Mouse (Mus musculus) retina, postnatal 7 days (tissue): ENCODE results near the gene 9230112D13Rik.

Experiments used
- DNase-seq: peaks from one replicate; pipeline ENCODE4 v3.0.0-alpha.2; 2012; ENCODE audit warnings: low read depth, low spot score

Gene 9230112D13Rik

DNA sequence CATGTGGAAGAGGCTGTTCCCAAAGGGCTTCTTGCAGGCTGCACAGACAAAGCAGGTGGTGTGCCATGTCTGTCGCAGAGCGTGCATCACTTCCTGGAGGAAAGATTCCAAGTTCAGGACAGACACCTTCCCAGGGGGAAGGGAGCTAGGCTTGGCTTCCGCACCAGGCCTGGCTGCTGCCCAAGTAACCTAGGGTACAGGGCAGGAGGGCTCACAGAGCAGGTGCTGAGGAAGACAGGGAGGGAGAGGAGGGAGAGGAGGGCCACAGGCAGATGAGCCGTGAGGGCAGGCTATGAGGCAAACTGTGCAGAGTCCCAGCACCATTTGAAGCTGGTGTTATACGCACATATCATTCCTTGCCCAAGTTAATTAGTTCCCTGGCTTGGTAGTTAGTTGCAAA lies 19.3 kb upstream of the 9230112D13Rik start:
- no peak for DNase-seq

DNA sequence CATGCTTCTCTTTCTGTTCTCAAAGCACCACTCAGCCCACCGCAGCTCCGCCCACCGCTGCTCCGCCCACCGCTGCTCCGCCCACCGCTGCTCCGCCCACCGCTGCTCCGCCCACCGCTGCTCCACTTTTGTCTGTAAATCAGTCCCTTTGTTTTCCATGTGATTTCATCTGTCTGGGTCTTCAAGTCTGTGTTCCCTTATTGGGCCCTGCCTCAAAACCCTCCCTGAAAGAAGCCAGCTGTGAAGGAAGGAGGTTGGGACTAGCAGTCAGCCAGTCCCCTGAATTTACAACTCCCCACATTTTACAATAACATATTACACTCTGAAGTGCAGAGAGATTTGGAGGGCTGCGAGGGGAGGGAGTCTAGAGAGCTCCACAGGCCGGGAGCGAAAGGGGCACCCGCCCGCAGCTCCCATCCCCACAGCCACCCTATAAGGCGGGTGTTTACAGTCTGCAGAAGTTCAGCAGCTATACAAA lies 18.1 kb upstream of the 9230112D13Rik start:
- no peak for DNase-seq

DNA sequence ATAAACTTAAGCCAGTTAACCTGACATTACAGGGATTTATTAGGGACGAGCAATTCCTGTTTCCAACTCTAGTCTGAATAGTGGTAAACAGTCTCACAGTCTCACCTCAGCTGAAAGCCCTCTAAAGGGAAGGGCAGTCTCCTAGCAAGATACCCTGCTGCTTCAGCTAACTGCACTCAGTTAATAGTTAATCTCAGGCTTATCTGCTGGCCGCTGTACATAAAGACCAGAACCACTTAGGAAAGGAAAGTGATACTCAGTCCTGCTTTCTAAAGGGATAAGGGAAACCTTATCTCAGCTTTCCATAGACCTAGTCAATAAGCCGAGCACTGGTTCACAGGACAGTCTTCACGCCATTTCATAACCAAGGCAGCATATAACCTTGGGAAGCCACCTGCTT lies 13.3 kb upstream of the 9230112D13Rik start:
- DNase-seq = no peak

DNA sequence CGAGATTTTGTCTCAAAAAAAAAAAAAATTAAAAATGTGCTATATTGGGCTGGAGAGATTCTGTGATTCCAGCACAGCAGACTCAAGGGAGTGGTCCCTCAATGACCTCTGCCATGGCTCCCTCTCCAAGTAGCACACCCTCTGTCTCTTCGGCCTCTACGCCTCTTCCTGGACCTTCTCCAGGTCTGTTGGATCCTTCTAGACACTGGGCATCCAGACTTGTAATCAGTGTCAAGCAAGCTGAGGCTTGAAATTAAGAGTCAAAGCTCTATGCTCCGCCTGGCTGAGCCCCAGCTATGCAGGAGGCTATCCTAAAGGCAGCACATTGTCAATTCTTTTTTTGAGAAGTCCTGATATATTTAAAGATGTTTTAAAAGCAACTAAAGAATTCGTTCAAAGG lies 10.9 kb upstream of the 9230112D13Rik start:
- DNase-seq = no peak

DNA sequence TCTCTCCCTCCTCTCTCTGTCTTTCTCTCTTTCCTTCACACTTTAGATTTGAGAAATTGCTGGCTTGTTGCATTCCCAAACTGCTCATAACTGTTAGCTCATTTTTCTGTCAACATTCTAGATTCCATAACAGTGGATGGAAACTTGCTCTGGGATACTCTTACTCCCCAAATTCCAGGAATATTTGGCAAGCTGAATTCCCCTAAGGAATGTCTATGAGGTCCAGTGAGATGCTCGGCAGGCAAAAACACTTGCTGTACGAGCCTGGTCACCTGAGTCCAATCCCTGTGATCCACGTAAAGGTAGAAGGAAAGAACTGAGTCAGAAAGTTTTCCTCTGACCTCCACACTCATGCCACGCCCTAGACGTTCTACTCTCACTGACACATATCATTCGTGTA lies 9.9 kb upstream of the 9230112D13Rik start:
- no peak for DNase-seq

DNA sequence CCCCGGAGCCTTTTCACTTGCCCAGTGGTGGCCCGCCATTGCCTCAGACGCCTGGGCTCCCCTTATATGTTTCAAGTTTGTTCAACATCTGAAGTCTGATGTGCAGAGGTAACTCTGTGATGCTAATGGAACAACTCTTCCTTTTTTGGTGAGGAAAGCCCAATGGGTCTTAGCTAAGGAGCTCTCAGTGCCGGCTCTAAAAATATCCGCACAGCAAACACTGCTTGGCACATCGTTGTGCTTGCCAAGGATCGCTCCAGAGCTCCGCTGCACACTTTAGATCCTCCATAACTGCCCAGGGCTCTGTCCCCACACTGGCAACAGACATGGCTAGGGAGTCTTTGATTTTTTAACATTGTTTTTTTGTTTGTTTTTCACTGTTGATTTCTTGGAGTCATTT lies 6.2 kb upstream of the 9230112D13Rik start:
- DNase-seq = no peak

DNA sequence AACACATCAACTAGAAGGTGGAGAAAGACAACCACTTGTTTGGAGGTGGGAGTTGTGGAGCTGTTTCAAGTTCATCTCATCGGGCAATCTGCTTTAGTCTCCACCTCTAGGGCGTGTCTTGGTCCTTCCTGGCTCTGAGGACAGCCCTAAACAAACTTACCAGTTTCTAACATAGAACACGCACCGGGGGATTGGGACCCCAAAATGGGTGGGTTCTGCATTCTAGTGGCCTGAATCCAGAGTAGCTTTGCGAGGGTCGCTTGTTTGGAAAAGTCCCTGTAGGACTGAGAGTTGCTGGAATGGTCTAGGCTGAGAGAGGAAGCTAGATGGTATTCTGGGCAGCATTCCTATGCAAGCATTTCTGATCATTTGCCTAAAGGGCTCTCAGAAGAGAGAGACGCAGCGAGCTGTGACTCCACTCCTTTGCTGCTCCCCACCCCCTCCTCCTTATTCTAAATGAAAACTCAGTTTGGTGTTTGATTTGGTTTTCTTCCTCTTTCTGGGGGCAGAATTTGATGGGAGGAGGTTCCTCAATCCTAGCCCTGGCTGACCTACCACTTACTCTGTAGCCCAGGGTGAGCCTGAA lies 4.5 kb downstream of the 9230112D13Rik start:
- no peak for DNase-seq

DNA sequence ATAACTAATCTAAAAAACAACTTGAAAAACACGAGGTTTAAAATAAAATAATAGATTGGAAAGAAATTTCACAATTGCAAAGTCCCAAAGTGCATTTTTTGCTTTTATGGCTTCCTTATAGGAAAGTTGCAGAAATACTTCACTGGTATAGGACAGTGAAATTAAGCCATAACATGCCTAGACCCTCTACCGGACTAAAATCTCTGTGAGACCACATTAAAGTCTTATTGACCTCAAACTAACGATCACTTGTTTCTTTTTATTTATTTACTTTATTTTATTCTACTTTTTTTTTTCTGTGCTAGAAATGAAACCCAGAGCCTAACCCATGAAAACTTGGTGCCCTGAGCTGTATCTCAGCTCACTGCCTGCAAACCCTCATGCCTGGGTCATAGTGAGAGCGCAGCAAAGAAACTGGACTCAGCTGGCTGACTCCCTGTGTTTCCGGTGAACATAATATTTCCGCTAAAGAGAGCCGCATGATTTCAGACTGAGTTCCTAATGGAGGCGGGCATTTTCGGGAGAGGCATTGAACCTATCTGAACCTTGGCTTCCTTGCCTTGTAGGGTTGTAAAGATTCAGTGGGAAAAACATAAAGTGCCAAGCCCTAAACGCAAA lies 5.5 kb downstream of the 9230112D13Rik start:
- DNase-seq = no peak

DNA sequence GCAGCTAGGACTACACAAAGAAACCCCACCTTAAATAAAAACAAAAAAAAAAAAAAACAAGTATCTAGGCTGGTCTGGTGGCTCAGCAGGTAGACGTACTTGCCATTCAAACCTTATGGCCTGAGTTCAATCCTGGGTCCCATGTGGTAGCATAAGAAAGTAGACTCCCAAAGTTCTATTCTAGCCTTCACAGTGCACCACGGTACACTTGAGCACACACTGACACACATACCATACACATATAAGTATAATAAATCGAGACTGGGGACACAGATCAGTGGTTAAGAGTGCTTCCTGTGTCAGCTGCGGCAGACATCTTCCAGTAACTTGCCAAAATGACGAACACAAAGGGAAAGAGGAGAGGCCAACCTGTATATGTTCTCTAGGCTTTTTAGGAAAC lies 6.7 kb downstream of the 9230112D13Rik start:
- no peak for DNase-seq

DNA sequence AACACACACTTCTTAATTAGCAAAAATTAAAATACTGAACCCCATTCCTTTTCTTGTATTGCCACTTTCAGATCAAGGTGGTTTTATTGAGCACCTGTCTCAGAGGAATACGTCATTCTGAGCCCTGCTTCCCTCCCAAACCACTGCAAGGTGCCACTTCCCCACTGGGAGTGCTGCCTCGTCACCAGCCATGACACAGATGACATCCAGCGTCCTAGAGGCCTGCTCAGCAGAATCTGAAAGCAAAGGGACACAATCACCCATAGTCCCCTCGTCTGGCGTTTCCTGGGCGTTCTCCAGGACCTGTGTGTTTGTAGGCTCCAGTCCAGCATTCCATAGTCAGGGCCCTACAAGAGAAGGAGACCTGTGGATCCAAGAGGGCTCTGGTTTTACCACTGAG lies 8.5 kb downstream of the 9230112D13Rik start:
- DNase-seq = no peak

DNA sequence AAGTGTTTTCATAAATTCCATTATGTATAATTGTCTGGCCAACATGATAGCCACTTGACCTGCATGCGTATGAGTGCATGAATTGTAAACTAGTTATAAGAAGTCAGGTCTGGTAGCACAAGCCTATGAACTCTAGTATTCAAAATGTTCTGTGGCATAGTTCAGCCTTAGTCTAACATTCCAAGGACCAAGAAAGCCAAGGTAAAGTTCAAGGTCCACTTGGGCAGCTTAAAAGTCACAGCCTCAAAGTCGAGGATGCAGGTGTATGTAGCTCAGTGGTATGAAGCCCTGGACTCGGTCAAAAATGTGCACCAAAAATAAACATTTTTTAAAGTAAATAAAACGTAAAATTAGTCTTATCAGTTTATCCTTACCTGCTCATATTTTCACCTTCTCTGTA lies 10.0 kb downstream of the 9230112D13Rik start:
- no peak for DNase-seq

DNA sequence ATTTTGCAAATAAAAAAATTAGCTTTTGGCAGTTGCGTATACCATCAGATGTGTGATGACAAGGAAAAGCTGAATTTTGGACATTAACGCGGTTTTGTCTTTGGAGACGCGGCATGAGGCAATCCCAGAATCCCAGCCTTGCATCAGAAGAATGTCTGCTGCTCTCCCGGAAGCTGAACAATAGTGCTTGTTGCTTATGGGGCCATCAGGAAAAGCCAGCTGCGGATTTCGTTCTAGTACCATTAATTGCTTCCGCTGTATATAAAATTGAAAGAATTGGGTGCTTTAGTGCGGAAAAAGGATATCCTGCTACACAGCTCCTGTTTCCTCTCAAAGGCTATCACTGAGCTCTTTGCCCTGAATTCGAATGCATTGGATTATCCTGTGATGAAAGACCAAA lies 10.7 kb downstream of the 9230112D13Rik start:
- no peak for DNase-seq

DNA sequence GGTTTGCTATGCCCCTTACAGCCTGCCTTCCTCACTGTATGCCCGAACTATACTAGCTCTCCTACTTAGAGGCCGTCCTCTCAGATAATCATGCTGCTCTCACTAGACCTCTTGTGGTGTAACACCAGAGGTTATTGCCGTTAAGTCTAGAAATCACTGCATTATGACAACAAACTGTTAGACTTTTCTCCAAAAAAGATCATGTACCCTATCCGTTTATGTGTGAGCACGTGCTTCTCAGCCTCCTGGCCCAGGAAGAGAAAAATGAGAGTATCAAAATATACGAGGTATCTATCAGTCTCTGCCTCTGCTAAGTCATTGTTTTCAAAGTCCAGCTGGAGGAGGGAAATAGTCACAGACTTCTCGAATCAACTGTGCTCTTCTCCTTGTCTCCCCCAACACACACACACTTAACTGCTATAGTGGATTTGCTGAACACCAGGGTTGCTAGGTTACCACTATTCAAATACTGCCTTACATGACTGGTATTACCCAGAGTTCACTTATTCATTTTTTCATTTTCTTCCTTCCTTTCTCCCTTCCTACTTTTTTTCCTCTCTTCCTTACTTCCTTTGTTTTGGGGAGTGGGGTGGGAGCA lies 13.7 kb downstream of the 9230112D13Rik start:
- DNase-seq = no peak

DNA sequence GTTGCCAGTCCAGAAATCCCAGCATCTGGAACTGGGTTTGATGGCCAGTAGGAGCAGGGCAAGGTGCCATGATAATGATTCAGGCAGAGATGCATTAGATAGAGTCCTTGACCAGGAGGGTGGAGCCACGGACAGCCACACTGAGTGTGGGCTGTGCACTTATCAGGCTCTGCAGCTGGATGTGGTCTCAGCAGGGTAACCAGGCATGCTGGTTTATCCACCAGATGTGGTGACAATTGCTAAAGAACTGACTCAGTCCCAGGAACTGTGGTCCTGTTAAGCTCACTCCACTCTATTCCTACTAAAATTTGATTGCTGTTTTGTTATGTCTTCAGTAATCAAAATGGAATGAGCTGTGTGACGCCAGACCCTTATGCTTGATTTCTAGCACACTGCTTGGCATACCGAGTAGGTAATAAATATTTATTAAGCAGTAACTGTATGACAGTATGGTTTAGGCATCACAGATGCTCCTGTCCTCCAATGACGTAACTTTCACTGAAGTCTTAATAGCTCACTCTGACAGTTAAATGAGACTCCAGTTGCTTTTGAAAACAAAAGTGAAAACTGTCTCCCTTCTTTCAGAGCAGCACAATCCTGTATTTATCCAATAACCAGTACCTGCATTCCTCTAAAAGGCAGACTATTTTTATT lies 14.3 kb downstream of the 9230112D13Rik start:
- DNase-seq = no peak

DNA sequence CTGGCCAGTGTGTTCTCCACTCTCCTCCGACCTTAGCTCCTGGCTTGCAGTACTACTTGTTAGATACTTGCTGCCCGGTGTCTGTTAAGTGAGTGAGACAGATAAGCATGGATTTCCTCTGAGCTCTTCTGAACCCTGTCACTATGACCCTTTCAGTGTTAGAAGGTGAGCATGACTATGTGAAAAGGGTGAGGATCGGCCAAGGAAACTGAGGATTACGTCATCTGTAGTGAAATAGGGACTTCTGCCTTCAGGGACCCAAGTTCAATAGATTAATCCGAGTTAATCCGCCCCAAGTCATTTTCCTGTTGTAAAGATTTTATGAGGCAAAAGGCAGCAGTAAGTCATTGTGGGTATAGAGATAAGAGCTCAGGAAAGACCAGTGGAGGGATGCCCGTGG lies 17.3 kb downstream of the 9230112D13Rik start:
- no peak for DNase-seq

DNA sequence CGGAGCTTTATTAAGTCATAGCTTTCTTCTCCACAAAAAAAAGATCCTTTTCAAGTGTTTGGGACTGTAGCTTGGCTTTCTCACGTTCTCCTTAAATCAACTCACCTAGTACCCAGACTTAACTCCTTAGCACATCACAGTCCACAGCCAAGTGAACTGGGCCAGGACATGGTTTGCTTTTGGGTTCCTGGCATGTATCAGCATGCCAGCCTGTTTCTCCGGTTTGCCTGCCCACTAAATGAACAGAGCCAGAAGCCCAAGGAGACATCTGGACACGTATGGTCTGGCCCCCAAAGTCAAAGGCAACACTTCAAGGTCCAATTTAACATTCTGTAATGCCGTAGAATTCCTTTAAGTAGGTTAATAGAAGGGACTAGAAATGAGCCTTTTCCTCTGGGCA lies 18.2 kb downstream of the 9230112D13Rik start:
- DNase-seq = no peak

DNA sequence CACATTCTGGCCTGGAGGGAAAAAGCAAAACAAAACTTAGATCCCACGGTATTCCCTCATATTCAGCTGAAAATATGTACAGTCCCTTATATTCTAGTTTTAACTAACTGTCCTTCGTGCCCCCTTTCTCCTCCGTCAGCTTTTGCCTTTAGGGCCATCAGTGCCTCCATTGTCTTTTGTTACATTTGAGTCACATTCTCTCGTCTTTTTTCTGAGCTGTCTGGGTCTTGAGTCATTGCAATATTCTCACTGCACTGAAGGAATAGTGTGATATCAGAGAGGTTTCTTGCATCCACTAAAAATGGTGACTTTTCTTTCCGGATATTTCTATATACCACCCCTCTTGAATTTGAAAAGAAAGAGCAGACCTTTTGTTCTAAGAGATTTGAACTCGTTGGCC lies 18.8 kb downstream of the 9230112D13Rik start:
- no peak for DNase-seq

DNA sequence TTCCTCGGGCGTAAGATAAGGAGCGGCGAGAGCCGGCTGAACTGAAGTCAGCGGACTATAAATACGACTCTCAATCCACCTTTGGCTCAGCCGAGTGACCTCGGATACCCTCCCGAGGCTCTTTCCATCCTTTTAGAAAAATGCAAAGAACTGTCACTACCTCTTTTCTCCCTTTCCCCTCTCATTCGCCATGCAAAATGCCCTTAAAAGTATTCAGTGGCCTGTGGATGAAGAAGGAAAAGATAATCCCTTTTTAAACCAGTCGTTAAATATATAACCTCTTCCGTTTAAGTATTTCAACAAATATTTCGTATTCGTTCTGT lies 19.3 kb downstream of the 9230112D13Rik start, which contains the start of gene Bmpr1a:
Gene Bmpr1a, minus strand, starts transcription at position 17 of the 323 bp plus-strand sequence.
- DNase-seq = no peak

DNA sequence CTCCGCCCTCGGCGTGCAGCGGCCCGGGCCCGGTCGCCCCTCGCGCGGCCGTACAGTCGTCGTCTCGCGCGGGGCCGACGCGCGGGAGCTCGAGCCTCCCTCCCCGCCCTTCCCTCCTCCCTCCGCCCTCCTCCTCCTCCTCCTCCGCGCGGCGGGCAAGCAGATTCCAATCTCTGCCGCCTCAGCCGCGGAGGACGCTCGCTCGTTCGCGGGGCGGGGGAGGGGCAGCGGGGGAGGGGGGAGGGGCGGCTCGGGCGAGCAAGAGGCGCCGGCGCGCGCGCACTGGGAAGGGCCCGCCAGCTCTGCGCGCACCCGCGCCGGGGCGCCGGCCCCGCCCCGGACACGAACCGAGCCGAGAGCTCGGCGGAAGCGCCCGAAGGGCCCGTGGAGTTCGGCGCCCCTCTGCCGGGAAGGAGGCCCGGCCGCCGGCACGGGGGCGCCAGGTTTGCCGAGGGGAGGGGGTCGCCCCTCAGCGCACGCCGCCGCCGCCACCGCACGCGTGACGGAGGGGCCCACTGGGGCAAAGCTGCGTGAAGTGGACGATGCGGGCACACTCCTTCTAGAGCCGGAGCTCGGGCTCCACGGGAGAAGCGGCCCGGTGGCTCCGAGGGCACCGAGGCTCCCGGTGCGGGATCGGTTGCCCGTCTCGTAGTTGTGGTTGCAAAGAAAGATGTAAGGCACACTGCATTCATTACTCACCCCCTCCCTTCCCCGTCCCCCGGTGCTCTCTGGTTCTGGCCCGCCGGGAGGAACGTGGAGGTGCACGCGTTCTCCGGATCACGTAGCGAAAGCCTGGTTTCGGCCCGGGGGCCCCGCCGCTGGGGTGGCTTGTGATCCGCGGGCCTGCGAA lies 19.9 kb downstream of the 9230112D13Rik start:
- DNase-seq = peak; percentile 81

DNA sequence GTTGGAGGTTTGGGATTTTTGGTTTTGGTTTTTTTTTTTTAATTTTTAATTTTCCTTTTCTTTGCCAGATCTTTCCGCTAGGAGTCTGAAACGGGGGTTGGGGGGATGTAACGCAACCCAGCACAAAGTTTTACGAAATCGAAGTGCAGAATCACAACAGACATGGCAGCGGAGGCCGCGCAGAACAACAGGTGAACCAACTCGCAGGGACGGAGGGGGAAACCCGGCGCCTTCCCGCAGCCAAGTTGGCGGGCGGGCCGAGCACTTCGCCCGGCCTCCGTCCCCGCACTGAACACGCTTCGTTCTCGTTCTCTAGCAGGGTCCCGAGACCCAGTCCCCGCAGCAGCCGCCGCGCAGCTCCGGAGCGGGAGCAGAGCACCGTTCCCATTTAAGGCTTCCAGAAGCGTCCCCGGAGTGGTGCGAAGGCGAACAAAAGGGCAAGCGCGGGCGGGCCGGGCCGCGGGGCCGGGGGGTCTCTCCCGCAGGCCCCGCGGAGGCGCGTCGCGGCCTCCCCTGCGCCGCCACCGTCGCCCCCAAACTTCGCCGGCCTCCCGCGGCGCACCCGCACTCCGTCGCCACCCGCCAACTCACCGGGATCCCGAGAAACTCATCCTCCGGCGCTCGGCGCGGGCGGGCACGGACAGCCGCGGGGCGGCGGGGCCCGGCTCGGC lies 20.7 kb downstream of the 9230112D13Rik start:
- peak; percentile 16 for DNase-seq

DNA sequence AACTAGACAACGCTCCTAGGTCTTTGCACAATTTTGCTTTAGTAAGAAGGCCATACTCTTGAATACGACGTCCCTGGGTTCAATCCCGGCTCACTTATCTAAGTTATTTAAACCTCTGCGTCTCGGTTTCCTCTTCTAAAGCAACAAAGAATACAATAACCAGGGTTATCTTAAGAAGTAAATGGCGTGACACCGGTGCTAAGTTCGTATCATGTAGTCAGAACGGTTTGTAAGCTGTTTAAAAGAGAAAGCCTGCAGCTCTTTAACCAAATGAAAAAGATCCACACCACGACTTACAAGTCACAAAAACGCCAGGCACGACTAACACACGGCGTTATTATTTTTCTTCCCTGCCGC lies 21.2 kb downstream of the 9230112D13Rik start:
- no peak for DNase-seq
